Mouse (Mus musculus): ENCODE measurements around the gene Hoxb7.

Hoxb7 gene

DNA sequence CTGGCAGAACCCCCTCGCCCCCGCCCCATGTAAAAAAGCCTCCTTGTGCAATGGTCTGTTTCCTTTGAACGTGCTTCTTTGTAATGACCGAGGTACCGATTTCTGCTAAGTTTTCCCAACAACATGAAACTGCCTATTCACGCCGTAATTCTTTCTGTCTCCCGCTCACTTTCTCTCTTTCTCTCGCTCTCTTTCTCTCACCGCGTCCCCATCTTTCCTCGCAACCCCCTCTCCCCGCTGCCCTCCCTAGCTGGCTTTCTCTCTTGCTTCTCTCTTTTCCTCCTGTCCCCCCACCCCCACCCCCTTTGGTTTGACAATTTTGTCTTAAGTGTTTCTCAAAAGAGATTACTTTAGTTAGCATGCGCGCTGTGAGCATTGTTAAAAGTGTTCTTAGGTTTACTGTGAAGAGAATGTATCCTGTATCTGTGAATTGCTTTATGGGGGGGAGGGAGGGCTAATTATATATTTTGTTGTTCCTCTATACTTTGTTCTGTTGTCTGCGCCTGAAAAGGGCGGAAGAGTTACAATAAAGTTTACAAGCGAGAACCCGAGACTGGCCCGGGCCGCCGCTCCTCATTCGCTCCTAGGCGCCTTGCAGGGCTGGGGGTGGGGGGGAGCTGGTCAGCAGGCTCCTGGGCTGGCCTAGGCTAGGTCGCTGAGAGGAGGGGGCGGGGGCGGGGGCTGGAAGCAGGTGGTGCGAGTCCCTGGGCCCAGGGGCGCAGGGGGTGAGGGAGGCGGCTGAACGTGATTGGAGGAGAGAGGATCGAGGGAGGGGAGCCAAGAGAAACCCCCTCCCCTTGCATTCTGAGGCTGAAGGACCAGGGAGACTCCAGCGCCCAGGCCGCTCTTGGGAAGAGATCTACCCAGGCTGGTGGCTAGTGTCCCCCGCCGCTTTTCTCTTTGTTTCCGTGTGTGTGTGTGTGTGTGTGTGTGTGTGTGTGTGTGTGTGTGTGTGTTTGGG is 1.4 kb upstream of the Hoxb7 start:
- WGBS = 3% methylated on average over 37 of the region's 37 CpGs

DNA sequence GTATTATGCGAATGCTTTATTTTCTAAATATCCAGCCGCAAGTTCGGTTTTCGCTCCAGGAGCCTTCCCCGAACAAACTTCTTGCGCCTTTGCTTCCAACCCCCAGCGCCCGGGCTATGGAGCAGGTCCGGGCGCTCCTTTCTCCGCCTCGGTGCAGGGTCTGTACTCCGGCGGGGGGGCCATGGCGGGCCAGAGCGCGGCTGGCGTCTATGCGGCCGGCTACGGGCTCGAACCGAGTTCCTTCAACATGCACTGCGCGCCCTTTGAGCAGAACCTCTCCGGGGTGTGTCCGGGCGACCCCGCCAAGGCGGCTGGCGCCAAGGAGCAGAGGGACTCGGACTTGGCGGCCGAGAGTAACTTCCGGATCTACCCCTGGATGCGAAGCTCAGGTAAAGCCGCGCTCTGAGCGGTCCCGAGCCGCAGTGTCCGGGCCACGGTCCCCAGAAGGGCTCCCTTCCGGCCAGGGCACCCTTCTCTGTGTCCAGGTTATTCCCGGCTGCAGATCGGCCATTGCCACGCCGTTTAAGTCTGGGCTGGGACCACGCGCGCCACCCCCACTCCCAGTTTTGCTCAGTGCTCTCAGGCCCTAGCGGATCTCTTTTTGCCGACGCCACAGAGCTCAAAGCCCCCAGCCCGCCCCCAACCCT is 439 bp downstream of the Hoxb7 start:
- 2% methylated on average over 55 of the region's 55 CpGs for WGBS

DNA sequence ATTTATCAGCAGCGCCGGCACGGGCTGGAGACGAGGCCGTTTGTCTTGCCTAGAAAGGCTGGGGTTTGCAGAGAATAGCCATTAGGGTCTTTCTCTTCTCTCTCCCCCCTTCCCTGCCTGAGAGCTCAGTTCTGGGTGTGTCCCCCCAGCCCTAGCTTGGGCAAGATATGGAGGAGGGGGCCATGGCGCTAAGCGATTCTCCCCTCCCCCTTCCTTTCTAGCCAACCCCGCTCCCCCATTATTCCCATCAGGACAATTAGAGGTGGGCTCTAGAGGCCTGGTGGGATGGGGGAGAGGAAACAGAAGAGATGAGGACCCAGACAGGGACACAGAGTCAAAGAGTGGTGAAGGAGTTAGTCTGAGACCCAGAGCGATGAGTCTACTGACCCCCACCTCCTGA is 988 bp downstream of the Hoxb7 start:
- 4% methylated on average over 9 of the region's 9 CpGs for WGBS

DNA sequence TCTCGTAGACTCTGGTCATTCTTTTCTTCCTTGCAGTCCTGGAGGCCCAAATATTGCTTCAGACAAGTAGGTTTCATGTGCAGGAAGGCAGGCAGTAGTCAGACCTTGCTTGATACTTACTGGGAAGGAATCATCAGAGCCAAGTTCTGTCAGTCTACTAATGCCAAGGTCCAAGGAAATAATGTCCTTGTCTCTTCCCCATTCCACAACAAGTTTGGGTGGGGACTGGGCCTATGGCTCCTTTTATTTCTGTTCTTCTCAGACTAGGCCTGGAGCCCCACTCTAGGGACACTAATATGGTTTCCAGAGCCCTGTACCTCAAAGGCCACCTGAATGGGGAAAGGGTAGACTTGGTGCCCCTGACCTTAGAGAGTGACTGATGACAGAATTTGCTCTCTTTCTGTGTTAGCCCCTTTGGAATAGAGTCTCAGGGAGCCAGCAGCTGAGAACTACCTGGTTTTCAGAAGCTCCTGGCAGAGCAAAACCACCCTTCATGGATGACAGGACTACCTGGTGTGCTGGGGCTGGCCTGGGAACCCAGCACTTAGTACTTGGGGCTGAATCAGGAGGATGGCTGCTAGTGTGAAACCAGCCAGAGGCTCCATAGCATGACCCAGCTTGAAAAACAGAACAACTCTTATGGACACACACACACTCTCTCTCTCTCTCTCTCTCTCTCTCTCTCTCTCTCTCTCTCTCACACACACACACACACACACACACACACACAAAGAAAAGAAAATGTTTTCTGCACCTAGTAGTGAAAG is 2.2 kb downstream of the Hoxb7 start:
- 17% methylated on average over 1 of the region's 1 CpGs for WGBS

DNA sequence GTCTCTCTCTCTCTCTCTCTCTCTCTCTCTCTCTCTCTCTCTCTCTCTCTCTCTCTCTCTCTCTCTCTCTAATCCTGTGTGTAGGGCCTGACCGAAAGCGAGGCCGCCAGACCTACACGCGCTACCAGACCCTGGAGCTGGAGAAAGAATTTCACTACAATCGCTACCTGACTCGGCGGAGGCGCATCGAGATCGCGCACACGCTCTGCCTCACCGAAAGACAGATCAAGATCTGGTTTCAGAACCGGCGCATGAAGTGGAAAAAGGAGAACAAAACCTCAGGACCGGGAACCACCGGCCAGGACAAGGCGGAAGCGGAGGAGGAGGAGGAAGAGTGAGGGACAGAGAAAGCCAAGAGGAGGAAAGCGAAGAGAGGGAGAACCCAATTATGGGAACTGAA is 2.9 kb downstream of the Hoxb7 start:
- 8% methylated on average over 21 of the region's 21 CpGs for WGBS

DNA sequence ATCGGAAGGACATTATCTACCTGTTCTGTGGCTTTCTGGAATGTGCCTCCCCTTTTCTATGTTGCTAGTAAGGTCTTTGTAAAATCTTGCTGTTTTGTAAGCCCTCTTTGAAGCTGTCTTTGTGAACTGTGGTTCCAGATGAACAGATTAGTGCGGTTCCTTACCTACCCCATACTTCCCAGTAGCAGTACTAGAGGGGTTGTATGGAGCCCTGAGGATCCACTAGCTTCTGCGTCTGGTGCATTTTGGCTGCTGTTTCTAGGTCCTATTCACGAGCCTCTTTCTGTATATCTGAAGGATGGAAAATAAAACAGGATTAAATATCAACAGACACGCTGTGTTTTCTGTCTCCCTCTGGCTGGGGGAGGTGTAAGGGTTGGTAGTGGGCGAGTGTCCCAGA is 3.4 kb downstream of the Hoxb7 start:
- WGBS = 9% methylated on average over 6 of the region's 6 CpGs

DNA sequence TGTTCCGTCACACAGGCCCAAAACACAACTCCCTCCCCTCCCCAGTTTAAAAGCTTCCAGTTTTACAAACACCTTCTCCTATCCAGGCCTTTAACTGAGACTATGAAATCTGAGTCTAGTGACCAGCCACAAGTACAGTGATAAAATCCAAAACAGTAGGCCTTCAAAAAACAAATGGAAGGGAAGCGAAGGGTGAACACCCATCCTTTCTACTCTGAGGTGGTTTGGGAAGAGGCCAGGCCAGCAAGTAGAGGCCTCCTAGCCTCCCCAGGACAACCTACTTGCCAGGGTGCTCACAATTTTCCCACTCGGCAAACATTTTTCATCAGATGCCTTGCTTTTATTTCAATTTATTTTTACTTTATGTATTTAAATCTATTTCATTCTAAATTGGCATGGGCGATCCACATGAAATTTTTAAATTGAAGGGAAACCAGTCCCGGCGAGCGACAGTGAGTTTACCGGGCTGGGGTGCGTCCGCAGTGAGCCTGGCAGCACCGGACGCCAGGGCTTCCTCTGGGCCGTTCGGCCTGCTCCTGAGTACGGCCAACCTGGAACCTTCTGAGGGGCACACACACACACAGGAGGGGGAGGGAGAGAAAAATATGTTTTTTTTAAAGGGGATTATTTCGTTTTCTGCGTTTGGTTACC is 4.4 kb downstream of the Hoxb7 start:
- WGBS = 8% methylated on average over 17 of the region's 17 CpGs

DNA sequence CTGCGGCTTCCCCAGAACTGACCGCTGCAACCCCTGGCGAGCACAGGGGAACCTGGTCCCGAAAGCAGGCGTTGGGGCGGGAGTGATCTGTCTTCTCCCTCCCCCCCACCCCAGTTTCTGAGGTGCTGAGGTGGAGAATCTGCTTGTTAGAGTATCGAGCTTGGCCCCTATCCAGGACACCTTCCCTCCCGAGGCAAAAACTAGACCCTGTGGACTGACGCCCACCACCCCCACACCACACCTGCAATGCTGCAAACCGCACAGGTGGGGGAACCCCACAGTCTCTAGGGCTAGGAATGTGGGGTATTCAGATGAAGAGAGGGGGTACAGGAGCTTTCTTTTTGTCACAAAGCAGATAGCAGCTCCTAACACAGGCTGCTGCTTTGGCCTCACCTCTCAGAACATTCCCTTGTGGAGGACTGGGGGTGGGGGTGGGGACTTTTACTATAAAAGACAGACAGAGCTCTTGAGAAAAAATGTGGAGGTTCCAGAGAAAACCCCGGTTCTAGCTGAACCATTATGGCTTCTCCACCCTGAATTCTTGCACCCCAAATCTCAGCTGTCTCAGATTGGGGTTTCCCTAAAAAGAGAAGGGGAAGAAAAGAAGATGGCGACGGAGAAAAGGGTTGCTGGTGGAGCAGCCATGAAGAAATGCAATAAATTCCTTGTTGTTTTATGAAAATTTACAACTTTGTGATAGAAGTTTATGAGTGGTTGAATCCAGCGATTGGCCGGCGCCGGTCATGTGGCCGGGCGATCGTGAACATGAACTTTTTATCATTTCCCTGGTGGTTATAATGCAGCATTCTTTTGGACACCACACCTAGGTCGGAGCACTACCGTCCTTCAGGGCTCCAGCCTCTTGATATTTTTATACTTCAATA is 5.5 kb downstream of the Hoxb7 start, which contains the start of gene Hoxb6:
TSS of gene Hoxb6 (plus strand) at position 796 of the 884 bp plus-strand sequence.
- WGBS = 3% methylated on average over 22 of the region's 22 CpGs

DNA sequence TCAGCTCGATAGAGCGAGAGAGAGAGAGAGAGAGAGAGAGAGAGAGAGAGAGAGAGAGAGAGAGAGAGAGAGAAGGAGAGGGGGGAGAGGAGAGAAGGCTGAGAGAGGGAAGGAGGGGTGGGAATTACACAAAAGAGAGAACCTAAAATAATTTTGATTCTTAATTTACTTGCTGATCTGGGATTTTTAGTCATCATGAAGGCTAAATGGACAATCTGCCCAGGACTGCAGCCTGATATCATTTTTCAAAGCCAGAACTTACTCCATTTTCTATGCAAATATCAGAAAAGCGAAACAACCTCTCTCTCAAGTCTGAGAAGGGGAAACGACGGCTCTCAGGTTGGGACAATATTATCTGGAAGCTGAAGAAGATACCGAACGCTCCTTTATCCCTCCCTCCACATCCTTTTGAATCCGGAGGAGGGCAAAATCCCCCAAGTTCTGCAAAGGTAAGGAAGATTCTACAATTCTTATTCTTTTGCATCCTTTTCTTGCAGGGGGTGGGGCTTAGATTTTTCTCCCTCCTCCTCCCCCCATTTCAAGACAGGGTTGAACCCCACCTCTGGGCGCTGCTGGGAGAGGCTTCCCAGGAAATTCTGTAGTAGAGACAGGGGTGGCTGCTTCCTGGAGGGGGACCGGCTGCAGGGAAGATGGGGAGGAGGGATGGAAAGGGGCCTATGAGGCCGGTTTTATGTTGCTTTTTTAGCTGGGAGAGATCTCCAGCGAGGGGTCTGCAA is 6.3 kb downstream of the Hoxb7 start:
- WGBS = 3% methylated on average over 12 of the region's 12 CpGs

DNA sequence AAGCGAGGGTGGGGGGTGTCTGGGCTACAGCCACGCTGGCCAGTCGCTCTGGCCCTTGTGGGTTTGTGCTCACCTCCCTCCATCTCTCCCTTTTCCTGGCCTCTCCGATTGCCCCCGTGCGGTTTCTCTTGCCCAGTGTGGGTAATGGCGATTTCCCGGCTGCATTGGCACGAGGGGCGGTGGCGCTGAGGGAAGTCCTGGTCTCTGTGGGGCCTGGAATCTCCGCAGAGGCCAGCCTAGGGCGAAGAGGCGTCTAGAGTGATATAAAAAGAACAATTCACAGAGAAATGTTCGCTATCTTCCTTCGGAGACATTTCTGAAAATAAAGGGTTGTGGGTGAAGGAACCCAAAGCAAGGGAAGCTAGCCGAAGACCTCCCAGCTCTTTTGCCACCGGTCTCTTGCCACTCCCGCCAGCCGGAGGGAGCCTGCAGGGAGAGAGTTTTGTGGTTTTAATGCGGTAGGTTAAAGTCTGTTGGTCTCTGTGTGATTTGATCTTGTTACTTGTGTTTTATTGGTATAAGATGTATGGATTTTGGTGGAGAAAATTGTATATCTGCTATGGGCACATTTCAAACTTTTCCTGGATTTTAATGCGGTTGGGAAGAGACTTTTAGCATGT is 7.0 kb downstream of the Hoxb7 start:
- WGBS = 2% methylated on average over 22 of the region's 22 CpGs

DNA sequence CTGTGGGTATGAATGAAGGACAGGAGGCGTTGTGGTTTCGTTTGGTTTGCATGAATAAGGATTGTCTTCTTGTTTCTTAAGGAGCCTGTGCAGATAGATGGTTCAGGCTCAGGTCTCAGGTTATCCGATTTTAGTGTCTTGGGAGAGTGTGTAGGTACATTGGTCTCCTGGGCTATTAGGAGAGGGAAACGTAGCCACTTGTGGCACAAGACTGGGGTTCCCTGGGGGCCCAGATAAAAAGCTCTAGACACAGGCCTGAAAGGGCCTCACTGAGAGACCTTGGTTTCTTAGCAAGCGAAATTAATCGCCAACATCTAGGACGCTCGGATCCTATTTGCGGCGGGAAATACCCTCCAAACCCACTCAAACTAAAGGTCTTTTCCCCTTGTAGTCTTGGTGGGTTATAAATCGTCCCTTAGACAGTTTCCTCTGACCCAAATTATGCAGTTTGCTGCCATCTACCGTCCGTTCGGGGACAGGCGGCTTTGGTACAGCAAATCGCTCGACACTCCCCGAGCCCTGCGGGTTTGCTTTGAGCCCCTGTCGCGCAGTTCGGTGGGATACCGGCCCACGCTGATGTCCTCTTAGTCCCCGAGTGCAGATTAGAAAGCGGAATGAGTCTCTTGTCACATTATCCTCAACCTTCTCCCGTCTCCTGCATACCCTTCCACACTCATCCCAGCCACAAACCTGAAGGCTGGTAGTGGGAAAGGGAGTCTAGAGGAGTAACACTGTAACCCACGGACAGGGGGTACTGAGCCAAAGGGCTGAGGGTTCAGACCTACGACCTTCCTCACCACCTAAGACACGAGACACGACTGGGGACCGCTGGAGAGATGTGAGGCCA is 8.0 kb downstream of the Hoxb7 start:
- WGBS = 1% methylated on average over 32 of the region's 32 CpGs

DNA sequence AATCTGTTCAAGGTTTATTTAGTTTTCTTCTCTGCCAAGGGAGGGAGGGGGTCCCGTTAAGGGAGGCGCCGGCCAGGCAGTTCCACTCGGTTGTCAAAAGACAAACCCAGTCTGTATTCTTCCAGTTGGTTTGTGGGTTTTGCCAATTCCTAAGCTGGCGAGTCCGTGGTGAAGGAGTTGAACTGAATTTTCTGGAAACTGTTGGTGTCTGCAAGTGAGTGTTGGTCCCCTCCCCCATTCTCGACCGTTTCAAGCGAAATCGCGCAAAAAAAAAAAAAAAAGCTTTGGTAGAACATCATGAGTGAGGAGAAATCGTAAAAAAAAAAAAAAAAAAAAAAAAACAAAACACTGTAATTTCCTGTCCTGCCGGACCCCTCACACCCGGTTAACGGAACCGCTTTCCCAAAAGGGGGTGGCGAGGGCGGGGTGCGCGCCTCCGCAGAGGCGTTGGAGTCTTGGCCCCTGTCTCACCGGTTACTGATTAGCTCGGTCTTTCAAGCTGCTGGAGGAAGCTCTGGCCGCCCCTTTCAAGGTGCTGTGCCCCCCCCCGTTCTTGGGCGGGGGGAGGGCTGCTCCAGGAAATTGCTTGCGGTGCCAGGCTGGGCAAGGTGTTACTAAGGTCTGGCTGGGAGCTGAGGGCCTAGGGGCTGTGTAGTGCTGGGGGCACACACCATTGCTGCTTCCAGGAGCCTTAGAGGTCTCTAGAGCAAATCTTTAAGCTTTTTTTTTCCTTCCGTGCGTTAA is 8.8 kb downstream of the Hoxb7 start:
- WGBS = under 1% methylated on average over 30 of the region's 30 CpGs

DNA sequence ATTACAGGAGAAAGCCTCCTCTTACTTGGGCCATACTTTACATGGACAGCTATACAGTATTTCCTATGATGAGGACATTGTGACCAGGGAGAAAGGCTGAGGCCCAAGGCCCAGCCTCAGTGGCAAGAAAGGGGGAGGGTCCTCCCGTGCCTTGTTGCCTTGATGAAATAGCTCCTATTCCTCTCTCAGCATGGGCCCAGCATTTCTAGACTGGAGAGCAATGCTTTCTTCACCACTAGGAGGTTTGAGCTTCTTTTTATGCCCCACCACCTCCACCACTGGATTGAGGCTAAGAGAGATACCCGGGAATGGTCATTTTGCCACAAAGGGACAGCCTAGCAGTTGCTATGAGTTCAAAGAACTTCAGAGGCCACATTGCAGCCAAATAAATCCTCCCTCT is 10.6 kb downstream of the Hoxb7 start:
- WGBS = 3% methylated on average over 2 of the region's 2 CpGs

DNA sequence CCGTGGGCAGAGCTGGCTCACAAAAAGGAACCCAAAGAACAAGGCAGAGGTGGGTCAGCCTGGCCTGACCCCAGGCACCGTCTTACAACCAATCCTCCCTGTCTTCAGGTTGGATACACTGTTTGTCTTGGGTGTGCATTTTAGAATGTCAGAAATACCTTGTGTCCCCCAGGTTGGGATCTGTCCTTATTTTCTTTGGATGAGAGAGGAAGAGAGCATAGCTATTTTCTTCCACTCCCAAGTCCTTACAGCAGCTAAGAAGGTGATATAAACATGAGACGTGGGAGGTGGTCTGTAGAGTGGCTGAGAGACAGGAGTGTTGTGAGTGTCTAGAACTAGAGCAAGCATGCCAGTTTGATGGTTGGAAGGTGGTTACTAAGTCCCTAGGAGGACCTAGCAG is 11.0 kb downstream of the Hoxb7 start:
- WGBS = 3% methylated on average over 3 of the region's 3 CpGs

DNA sequence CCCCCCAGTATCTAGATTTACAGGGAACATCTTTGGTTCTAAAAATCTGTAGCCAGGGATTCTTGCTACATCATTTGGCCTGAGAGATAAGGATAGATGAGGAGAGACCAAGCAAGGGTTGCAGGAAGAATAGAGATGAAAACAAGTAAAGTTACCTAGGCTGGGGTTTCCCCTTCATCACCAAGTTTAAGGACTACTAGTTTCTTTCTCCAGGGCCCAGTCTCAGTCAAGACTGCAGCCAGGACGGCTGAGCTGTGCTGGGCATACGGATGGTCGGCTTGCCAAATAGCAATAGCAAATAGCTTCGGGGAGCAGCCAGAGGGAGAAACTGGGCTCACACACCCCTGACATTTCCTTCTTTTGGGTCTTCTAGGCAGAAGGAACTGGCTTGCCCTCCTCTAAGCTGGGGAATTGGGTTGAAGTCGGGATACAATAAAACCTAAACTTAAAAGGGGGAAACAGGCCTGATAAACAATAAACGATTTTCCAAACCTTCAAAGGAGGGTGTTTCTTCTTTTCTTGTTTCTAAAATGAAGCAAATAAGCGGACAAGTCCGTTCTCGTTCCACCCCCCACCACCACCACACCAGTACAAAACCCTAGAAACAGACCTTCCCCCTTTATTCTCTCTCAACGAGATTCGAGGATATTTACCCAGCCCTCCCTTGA is 11.7 kb downstream of the Hoxb7 start:
- WGBS = 6% methylated on average over 11 of the region's 11 CpGs

DNA sequence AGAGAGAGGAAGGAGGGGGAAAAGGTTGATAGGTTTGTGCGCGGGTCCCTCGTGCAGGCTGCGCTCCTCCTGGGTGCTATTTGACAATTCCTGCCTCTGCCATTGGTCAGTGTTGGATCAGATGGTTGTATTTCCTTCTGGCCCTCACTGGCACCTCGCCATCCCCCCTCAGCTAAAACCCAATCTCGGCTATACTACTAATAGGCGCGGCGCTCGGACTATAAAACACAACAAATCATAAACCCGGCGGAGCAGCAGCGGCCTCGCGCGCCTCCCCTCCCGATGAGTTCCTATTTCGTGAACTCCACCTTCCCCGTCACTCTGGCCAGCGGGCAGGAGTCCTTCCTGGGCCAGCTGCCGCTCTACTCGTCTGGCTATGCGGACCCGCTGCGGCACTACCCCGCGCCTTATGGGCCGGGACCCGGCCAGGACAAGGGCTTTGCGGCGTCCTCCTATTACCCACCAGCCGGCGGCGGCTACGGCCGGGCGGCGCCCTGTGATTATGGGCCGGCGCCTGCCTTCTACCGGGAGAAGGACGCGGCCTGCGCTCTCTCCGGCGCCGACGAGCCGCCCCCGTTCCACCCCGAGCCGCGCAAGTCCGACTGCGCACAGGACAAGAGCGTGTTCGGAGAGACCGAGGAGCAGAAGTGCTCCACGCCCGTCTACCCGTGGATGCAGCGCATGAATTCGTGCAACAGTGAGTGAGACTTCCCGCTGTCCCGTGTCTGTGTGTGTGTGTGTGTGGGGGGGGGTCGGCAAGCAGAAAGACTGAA is 12.7 kb downstream of the Hoxb7 start:
- 2% methylated on average over 66 of the region's 66 CpGs for WGBS

DNA sequence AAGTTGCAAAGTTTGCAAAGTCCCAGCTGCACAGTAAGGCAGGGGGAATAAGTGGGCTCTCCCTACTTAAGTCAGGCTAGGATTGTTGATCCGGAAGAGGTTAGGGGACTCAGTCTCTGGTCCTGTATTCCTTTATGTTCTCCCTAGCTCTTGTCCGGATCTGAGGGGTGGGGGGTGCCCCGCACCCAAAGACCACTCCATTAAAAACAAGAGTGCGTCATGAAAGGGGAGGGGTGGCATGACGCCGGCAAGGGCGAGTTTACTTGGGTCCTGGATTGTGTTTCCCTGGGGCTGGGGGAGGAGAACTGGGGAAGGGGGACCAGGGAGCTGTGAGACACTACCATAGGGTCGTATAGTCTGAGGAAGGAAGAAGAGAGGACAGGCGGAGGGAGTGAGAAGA is 13.4 kb downstream of the Hoxb7 start:
- 3% methylated on average over 9 of the region's 9 CpGs for WGBS

Data from cerebral cortex, adult 2 months (tissue).